In genomic region chr14:27229441-27230147, GRCm38 (mm10) we compare ENCODE assay signal across 8 mouse cellular contexts.
DNase-seq lines count a peak whose midpoint lies in the region; ATAC-seq and TF ChIP-seq lines count a peak whose summit lies in the region.

No protein-coding gene starts in this region.

- 60% methylated on average over 16 of the region's 16 CpGs for WGBS in midbrain, embryonic 10.5 days
- 60% methylated on average over 16 of the region's 16 CpGs for WGBS in midbrain, postnatal 0 days
- WGBS in liver, embryonic 15.5 days (ENCODE audit: insufficient replicate concordance), result 17% methylated on average over 16 of the region's 16 CpGs

- no peak overlapping the region for H3K9ac ChIP-seq in midbrain, postnatal 0 days (replicated peaks; ENCODE audit: low read length, poor library complexity, severe bottlenecking)
- no peak overlapping the region for H3K9ac ChIP-seq in liver, embryonic 15.5 days

- peak overlapping the region; percentile 65; the same call in 1 of the 2 replicates for H3K27ac ChIP-seq in midbrain, embryonic 10.5 days (replicated peaks)
- no peak overlapping the region for H3K27ac ChIP-seq in midbrain, postnatal 0 days (ENCODE audit: low read depth, low read length)
- no peak overlapping the region for H3K27ac ChIP-seq in liver, embryonic 15.5 days (replicated peaks)

- DNase-seq in midbrain, embryonic 10.5 days (ENCODE audit: low spot score), result no peak
- DNase-seq in midbrain, postnatal 0 days (ENCODE audit: low spot score), result no peak
- peak; percentile 32 to 54 for DNase-seq in heart, postnatal 36 days
- peak; percentile 69 to 74 for DNase-seq in spleen, postnatal 36 days (ENCODE audit: low spot score in 2 of 2)
- no peak for DNase-seq in cerebellum, postnatal 10 days
- no peak for DNase-seq in left cerebral cortex, adult 18-20 months (ENCODE audit: low spot score in 2 of 2)
- no peak for DNase-seq in urinary bladder, adult 2 months (ENCODE audit: low spot score)

- no peak overlapping the region for H3K4me2 ChIP-seq in midbrain, postnatal 0 days (ENCODE audit: low read depth, low read length, poor library complexity, severe bottlenecking)
- peak overlapping the region; percentile 1; the same call in 1 of the 2 replicates for H3K4me2 ChIP-seq in liver, embryonic 15.5 days

- H3K4me1 ChIP-seq in midbrain, embryonic 10.5 days, result peaks cover 23% of the 10 kb centered on the region
- no peaks in the 10 kb centered on the region for H3K4me1 ChIP-seq in midbrain, postnatal 0 days (ENCODE audit: insufficient read depth, low read length)
- H3K4me1 ChIP-seq in liver, embryonic 15.5 days (replicated peaks), result 0 out of 2 replicates have a peak, but pooled peaks cover 8% of the 10 kb centered on the region

- H3K36me3 ChIP-seq in midbrain, embryonic 10.5 days, result no peaks in the 10 kb centered on the region
- no peaks in the 10 kb centered on the region for H3K36me3 ChIP-seq in midbrain, postnatal 0 days (ENCODE audit: insufficient read depth, low read length)
- H3K36me3 ChIP-seq in liver, embryonic 15.5 days (replicated peaks), result no peaks in the 10 kb centered on the region

- no peaks in the 10 kb centered on the region for H3K27me3 ChIP-seq in midbrain, embryonic 10.5 days (ENCODE audit: low read depth, poor library complexity, severe bottlenecking)
- no peaks in the 10 kb centered on the region for H3K27me3 ChIP-seq in midbrain, postnatal 0 days (ENCODE audit: insufficient read depth, low read length)
- H3K27me3 ChIP-seq in liver, embryonic 15.5 days, result no peaks in the 10 kb centered on the region

- H3K9me3 ChIP-seq in midbrain, embryonic 10.5 days (replicated peaks), result no peaks in the 10 kb centered on the region
- no peaks in the 10 kb centered on the region for H3K9me3 ChIP-seq in midbrain, postnatal 0 days (ENCODE audit: low read length)
- no peaks in the 10 kb centered on the region for H3K9me3 ChIP-seq in liver, embryonic 15.5 days (replicated peaks)

- intact Hi-C loops in heart, postnatal 36 days (cut with DNase I), result loop anchor here (2.0 kb wide), 1 partner anchor 109 kb away; no protein-coding TSS in a partner anchor

- no peak for TF ChIP-seq CTCF in midbrain, postnatal 0 days (IDR thresholded peaks at IDR 0.05)

- H3K4me3 ChIP-seq in midbrain, embryonic 10.5 days, result no peak overlapping the region
- H3K4me3 ChIP-seq in midbrain, postnatal 0 days (ENCODE audit: low read depth, low read length), result no peak overlapping the region
- no peak overlapping the region for H3K4me3 ChIP-seq in liver, embryonic 15.5 days (replicated peaks)

- no peak for ATAC-seq in midbrain, postnatal 0 days (ENCODE audit: low FRiP score)
- no peak for ATAC-seq in liver, embryonic 15.5 days (ENCODE audit: insufficient read depth)

Comparison
In these comparisons a context has a peak if more than half of its experiments do, and no peak if none do; other contexts are left out.
1. DNase-seq: peak in heart, postnatal 36 days (2 of 2) and spleen, postnatal 36 days (2 of 2); none in midbrain, embryonic 10.5 days (single experiment), midbrain, postnatal 0 days (single experiment), cerebellum, postnatal 10 days (0 of 2), left cerebral cortex, adult 18-20 months (0 of 2) and urinary bladder, adult 2 months (single experiment).